Mouse (Mus musculus) small intestine, adult 2 months (tissue): ENCODE data around the gene Pde7b.

ENCODE experiments used
- CTCF ChIP-seq: fragments of 200-500 bp; IDR thresholded peaks from 2 replicates; pipeline ENCODE4 v1.5.1; 2012; ENCODE audit warnings: low read depth, mild to moderate bottlenecking, control low read depth, inconsistent platforms, low read length, moderate library complexity, mixed read lengths; ENCODE audit not compliant: insufficient replicate concordance, insufficient read length; ENCODE audit errors: extremely low read depth
- POLR2A ChIP-seq: fragments of 200-500 bp; IDR thresholded peaks from 2 replicates; pipeline ENCODE4 v1.6.1; 2012; ENCODE audit warnings: low read depth, mild to moderate bottlenecking, control low read depth, inconsistent platforms, low read length, moderate library complexity

DNA sequence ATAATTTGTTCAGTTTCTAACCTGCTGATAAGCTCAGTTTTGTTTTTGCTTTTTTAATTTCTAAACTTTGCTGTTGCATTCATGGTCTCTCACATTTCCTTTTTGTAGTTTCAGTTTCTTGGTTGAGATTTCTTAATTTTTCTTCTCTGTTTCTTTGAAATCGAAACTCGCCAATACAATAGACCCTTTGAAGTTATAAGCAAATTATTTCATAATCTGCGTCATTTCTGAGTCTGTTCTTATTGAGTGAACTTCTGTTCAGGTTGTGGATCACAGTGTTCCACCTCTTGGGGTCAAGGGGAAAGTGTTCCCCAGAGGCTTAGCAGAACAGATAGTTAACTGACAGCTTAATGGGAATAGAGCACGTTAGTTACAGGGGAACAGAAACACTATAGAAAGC is 47.2 kb upstream of the Pde7b start:
- TF ChIP-seq CTCF (no peak), POLR2A (no peak)
